Mouse (Mus musculus) embryo, embryonic 10.5 days (tissue): ENCODE results near the gene Ano4.
"Not testable (repeated sequence)": the region's sequence is repeated elsewhere in the genome, so short reads cannot be mapped to it uniquely, and the experiment has no call there.

ENCODE experiments used
- DNase-seq: peaks from one replicate; pipeline ENCODE4 v3.0.0-alpha.2; 2015; ENCODE audit warnings: low spot score

Gene Ano4

GRCm38 (mm10) chr10:89149166-89149565 lies 195.4 kb downstream of the Ano4 start:
- DNase-seq: no peak

- DNase-seq: no peak
Observed at GRCm38 (mm10) chr10:89121391-89121790, 223.2 kb downstream of the Ano4 start.

GRCm38 (mm10) chr10:89114381-89114780 lies 230.2 kb downstream of the Ano4 start:
- DNase-seq: no peak

- no peak for DNase-seq
Observed at GRCm38 (mm10) chr10:89111466-89111865, 233.1 kb downstream of the Ano4 start.

GRCm38 (mm10) chr10:89110917-89111316 lies 233.6 kb downstream of the Ano4 start:
- DNase-seq: no peak

- DNase-seq: no peak
Observed at GRCm38 (mm10) chr10:89103594-89103993, 241.0 kb downstream of the Ano4 start.

- DNase-seq: no peak
Observed at GRCm38 (mm10) chr10:89102025-89102424, 242.5 kb downstream of the Ano4 start.

- DNase-seq: no peak
Observed at GRCm38 (mm10) chr10:89098183-89098582, 246.4 kb downstream of the Ano4 start.

- no peak for DNase-seq
Observed at GRCm38 (mm10) chr10:89092350-89093040, 252.1 kb downstream of the Ano4 start.

- no peak for DNase-seq
Observed at GRCm38 (mm10) chr10:89077447-89077846, 267.1 kb downstream of the Ano4 start.

GRCm38 (mm10) chr10:89055891-89056290 lies 288.7 kb downstream of the Ano4 start:
- DNase-seq: no peak

GRCm38 (mm10) chr10:89044921-89045320 lies 299.6 kb downstream of the Ano4 start:
- DNase-seq: not testable (repeated sequence)

GRCm38 (mm10) chr10:89044166-89044565 lies 300.4 kb downstream of the Ano4 start:
- no peak for DNase-seq

GRCm38 (mm10) chr10:89018926-89019325 lies 325.6 kb downstream of the Ano4 start:
- DNase-seq: no peak

GRCm38 (mm10) chr10:89008303-89008702 lies 336.3 kb downstream of the Ano4 start:
- DNase-seq: no peak

- DNase-seq: no peak
Observed at GRCm38 (mm10) chr10:89004518-89004917, 340.0 kb downstream of the Ano4 start.

GRCm38 (mm10) chr10:88986925-88987324 lies 357.6 kb downstream of the Ano4 start:
- no peak for DNase-seq

GRCm38 (mm10) chr10:88983444-88983843 lies 361.1 kb downstream of the Ano4 start:
- peak; percentile 39 for DNase-seq

GRCm38 (mm10) chr10:88979451-88979850 lies 365.1 kb downstream of the Ano4 start:
- DNase-seq: no peak

GRCm38 (mm10) chr10:88978932-88979331 lies 365.6 kb downstream of the Ano4 start:
- no peak for DNase-seq

- DNase-seq: no peak
Observed at GRCm38 (mm10) chr10:88970951-88971725, 373.4 kb downstream of the Ano4 start.

- DNase-seq: no peak
Observed at GRCm38 (mm10) chr10:88968586-88968985, 376.0 kb downstream of the Ano4 start.

GRCm38 (mm10) chr10:88960791-88961190 lies 383.8 kb downstream of the Ano4 start:
- no peak for DNase-seq

GRCm38 (mm10) chr10:88950297-88950653 lies 394.3 kb downstream of the Ano4 start:
- DNase-seq: no peak
